Mouse (Mus musculus) layer of hippocampus, adult 9-11 months (tissue): Measurements from ENCODE around the gene Pfdn2.

Source experiments
- DNase-seq: peaks from one replicate; pipeline ENCODE4 v3.0.0; 2022

Pfdn2 gene

GRCm38 (mm10) chr1:171356814-171357213 is 11.3 kb downstream of the Pfdn2 start:
- no peak for DNase-seq

- peak; percentile 66 for DNase-seq
Measured at GRCm38 (mm10) chr1:171358421-171358820, 13.0 kb downstream of the Pfdn2 start.

GRCm38 (mm10) chr1:171360253-171360652 is 14.8 kb downstream of the Pfdn2 start:
- DNase-seq, result peak; percentile 43

GRCm38 (mm10) chr1:171360656-171361055 is 15.2 kb downstream of the Pfdn2 start, which contains the start of gene Klhdc9:
TSS of gene Klhdc9 (minus strand) at chr1:171360798.
- peak; percentile 94 for DNase-seq

GRCm38 (mm10) chr1:171361106-171362103 is 15.9 kb downstream of the Pfdn2 start:
- peak; percentile 73 for DNase-seq

- DNase-seq, result no peak
Measured at GRCm38 (mm10) chr1:171365934-171366333, 20.5 kb downstream of the Pfdn2 start.

GRCm38 (mm10) chr1:171369845-171370556 is 24.5 kb downstream of the Pfdn2 start, which contains the start of gene Nectin4:
TSS of gene Nectin4 (plus strand) at chr1:171370099.
- no peak for DNase-seq

- DNase-seq, result no peak
Measured at GRCm38 (mm10) chr1:171372880-171373279, 27.4 kb downstream of the Pfdn2 start.

GRCm38 (mm10) chr1:171373946-171374345 is 28.5 kb downstream of the Pfdn2 start:
- no peak for DNase-seq

- DNase-seq, result no peak
Measured at GRCm38 (mm10) chr1:171375646-171376097, 30.2 kb downstream of the Pfdn2 start.

GRCm38 (mm10) chr1:171378298-171378697 is 32.8 kb downstream of the Pfdn2 start:
- no peak for DNase-seq

- peak; percentile 77 for DNase-seq
Measured at GRCm38 (mm10) chr1:171379935-171380599, 34.6 kb downstream of the Pfdn2 start.

- no peak for DNase-seq
Measured at GRCm38 (mm10) chr1:171382096-171382620, 36.7 kb downstream of the Pfdn2 start.

GRCm38 (mm10) chr1:171384361-171384760 is 38.9 kb downstream of the Pfdn2 start:
- no peak for DNase-seq

GRCm38 (mm10) chr1:171385171-171385570 is 39.7 kb downstream of the Pfdn2 start:
- DNase-seq, result no peak

GRCm38 (mm10) chr1:171387099-171387498 is 41.6 kb downstream of the Pfdn2 start:
- no peak for DNase-seq

- peak; percentile 81 for DNase-seq
Measured at GRCm38 (mm10) chr1:171388376-171389102, 43.1 kb downstream of the Pfdn2 start, which contains the start of gene Arhgap30. TSS of gene Arhgap30 (plus strand) at chr1:171388954.

GRCm38 (mm10) chr1:171390101-171390500 is 44.6 kb downstream of the Pfdn2 start:
- peak; percentile 54 for DNase-seq

GRCm38 (mm10) chr1:171401821-171402220 is 56.4 kb downstream of the Pfdn2 start:
- no peak for DNase-seq

- no peak for DNase-seq
Measured at GRCm38 (mm10) chr1:171402991-171403390, 57.5 kb downstream of the Pfdn2 start.

GRCm38 (mm10) chr1:171407263-171407662 is 61.8 kb downstream of the Pfdn2 start:
- DNase-seq, result no peak
